Mouse (Mus musculus): Measurements from ENCODE around the gene Magi1.

- TF ChIP-seq CTCF (IDR thresholded peaks at IDR 0.05; ENCODE audit: borderline replicate concordance, insufficient read depth, low read depth, low read length) (no peak), POLR2A (IDR thresholded peaks at IDR 0.05; ENCODE audit: borderline replicate concordance, insufficient read depth, low read length) (no peak)
Measured at GRCm38 (mm10) chr6:94303512-94303911, 19.8 kb upstream of the Magi1 start.

All from cerebellum, adult 2 months (tissue).